Mouse (Mus musculus) layer of hippocampus, postnatal 10 days (tissue): Measurements from ENCODE around the gene Ttc21a. TPM values are rescaled to one million over a fixed set of nuclear protein-coding genes. Genes with fewer than 3 reads are reported as not detected.

Source experiments
- DNase-seq, 2 experiments: peaks; one replicate each; pipeline ENCODE4 v3.0.0; 2021; ENCODE audit warnings: low spot score in 2 of 2
- long read RNA-seq: library from polyadenylated mRNA; stranded (forward); transcript quantifications from one replicate; pipeline ENCODE4 v2.0.0, GENCODE M21; 2023
- total RNA-seq, 2 experiments: library from RNA; stranded (reverse); gene quantifications; 2 replicates each; pipeline ENCODE4 v1.2.3; 2021

Gene Ttc21a
- total RNA-seq = 1 to 10 TPM; 1.3 to 2.9 TPM
- long read RNA-seq, partial matches to known transcripts = 1 of 1 reads
- long read RNA-seq, other reads (novel, unspliced or antisense) = 0 of 1 reads

GRCm38 (mm10) chr9:119937005-119937773 is at the start of gene Ttc21a, which contains the start of gene Gorasp1:
Gene Ttc21a, plus strand, starts transcription at chr9:119937606.
Gene Gorasp1, minus strand, starts transcription at chr9:119937565.
- peak; percentile 96 to 98 for DNase-seq

- no peak for DNase-seq
These were observed 48.6 kb upstream of the Ttc21a start for GRCm38 (mm10) chr9:119888843-119889246.

GRCm38 (mm10) chr9:119889446-119889845 is 48.0 kb upstream of the Ttc21a start:
- no peak for DNase-seq

- peak; percentile 49 to 51 for DNase-seq
These were observed 46.7 kb upstream of the Ttc21a start for GRCm38 (mm10) chr9:119890692-119891091.

- no peak for DNase-seq
These were observed 43.5 kb upstream of the Ttc21a start for GRCm38 (mm10) chr9:119893881-119894280.

- DNase-seq = peak; percentile 95 to 96
These were observed 42.9 kb upstream of the Ttc21a start, which contains the start of gene Wdr48 for GRCm38 (mm10) chr9:119894339-119895009. Gene Wdr48, plus strand, starts transcription at chr9:119894878.

- no peak for DNase-seq
These were observed 42.2 kb upstream of the Ttc21a start for GRCm38 (mm10) chr9:119895040-119895721.

- no peak for DNase-seq
These were observed 38.0 kb upstream of the Ttc21a start for GRCm38 (mm10) chr9:119899446-119899845.

GRCm38 (mm10) chr9:119902410-119903151 is 34.8 kb upstream of the Ttc21a start:
- no peak for DNase-seq

GRCm38 (mm10) chr9:119908708-119909107 is 28.7 kb upstream of the Ttc21a start:
- no peak for DNase-seq

- DNase-seq = no peak
These were observed 27.5 kb upstream of the Ttc21a start for GRCm38 (mm10) chr9:119909931-119910330.

- no peak for DNase-seq
These were observed 24.1 kb upstream of the Ttc21a start for GRCm38 (mm10) chr9:119913087-119913838.

- DNase-seq = no peak
These were observed 17.5 kb upstream of the Ttc21a start for GRCm38 (mm10) chr9:119919858-119920257.

GRCm38 (mm10) chr9:119923462-119923861 is 13.9 kb upstream of the Ttc21a start:
- no peak for DNase-seq

- DNase-seq = no peak
These were observed 12.2 kb upstream of the Ttc21a start for GRCm38 (mm10) chr9:119925120-119925657.

GRCm38 (mm10) chr9:119925729-119926128 is 11.7 kb upstream of the Ttc21a start:
- no peak for DNase-seq

- no peak for DNase-seq
These were observed 10.9 kb upstream of the Ttc21a start for GRCm38 (mm10) chr9:119926497-119926896.

GRCm38 (mm10) chr9:119932358-119932757 is 5.0 kb upstream of the Ttc21a start:
- no peak for DNase-seq

GRCm38 (mm10) chr9:119933675-119934074 is 3.7 kb upstream of the Ttc21a start:
- no peak for DNase-seq

GRCm38 (mm10) chr9:119938496-119938895 is 1.1 kb downstream of the Ttc21a start:
- no peak for DNase-seq
